Mouse (Mus musculus) heart, postnatal 0 days (tissue): ENCODE data around the gene Kcnk4.

Experiments
- CTCF ChIP-seq: IDR thresholded peaks from 2 replicates; pipeline ENCODE4 v1.5.1; 2016; ENCODE audit warnings: antibody characterized with exemption, control low read depth, low read depth
- EP300 ChIP-seq: IDR thresholded peaks from 2 replicates; pipeline ENCODE4 v1.6.1; 2016; ENCODE audit warnings: antibody characterized with exemption, low read depth

DNA sequence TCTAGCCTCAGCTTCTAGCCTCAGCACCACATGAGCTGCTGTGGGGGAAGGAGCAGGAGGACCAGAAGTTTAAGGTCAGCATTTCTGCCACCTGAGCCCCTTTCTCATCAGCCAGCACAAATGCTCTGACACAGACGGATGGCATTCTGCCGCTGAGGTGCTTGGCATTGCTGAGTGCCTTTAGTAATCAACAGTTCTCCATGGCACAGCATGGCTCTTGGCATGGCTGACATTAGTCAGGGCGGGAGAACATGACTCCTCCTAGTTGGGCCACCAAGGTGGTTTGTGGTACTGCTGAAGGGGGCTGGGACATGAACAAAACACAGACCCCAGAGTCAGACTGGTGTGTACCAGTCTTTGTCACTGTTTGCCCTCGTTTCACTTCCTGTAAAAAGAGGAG, 13.9 kb upstream of the Kcnk4 start:
- TF ChIP-seq CTCF, result no peak
- no peak for TF ChIP-seq EP300
